Mouse (Mus musculus) CD4-positive, CD25-positive, alpha-beta regulatory T cell, adult 4 months (primary cell): ENCODE data around the gene Ap4m1. TPM values are rescaled to one million over a fixed set of nuclear protein-coding genes. Genes with fewer than 3 reads are reported as not detected.
"Not testable (repeated sequence)": the region's sequence is repeated elsewhere in the genome, so short reads cannot be mapped to it uniquely, and the experiment has no call there.

Experiments used
- ATAC-seq: one replicate; pipeline ENCODE4 v1.8.0; 2017
- polyA plus RNA-seq, 2 experiments: library from polyadenylated mRNA; unstranded; fragments of 100-300 nt; shearing (Covaris generic); gene quantifications; one replicate each; pipeline ENCODE4 v1.2.1; 2017

The Ap4m1 gene
- polyA plus RNA-seq, 2 experiments from 2014 or later: 5.3 to 6.1 TPM

GRCm38 (mm10) chr5:138195463-138195862 lies 23.7 kb downstream of the Ap4m1 start:
- ATAC-seq: no peak

- no peak for ATAC-seq
Observed at GRCm38 (mm10) chr5:138199576-138199975, 27.8 kb downstream of the Ap4m1 start.

- no peak for ATAC-seq
Observed at GRCm38 (mm10) chr5:138202086-138202485, 30.3 kb downstream of the Ap4m1 start.

GRCm38 (mm10) chr5:138207253-138207652 lies 35.5 kb downstream of the Ap4m1 start:
- ATAC-seq: no peak

GRCm38 (mm10) chr5:138207873-138208272 lies 36.1 kb downstream of the Ap4m1 start:
- no peak for ATAC-seq

- ATAC-seq: not testable (repeated sequence)
Observed at GRCm38 (mm10) chr5:138216632-138217031, 44.8 kb downstream of the Ap4m1 start.

GRCm38 (mm10) chr5:138219864-138220263 lies 48.1 kb downstream of the Ap4m1 start:
- no peak for ATAC-seq

- no peak for ATAC-seq
Observed at GRCm38 (mm10) chr5:138222111-138222510, 50.3 kb downstream of the Ap4m1 start.

GRCm38 (mm10) chr5:138223287-138223686 lies 51.5 kb downstream of the Ap4m1 start:
- ATAC-seq: no peak

- no peak for ATAC-seq
Observed at GRCm38 (mm10) chr5:138225700-138226099, 53.9 kb downstream of the Ap4m1 start, which contains the start of gene Nxpe5. Gene Nxpe5 (plus strand): TSS chr5:138225898.

- ATAC-seq: no peak
Observed at GRCm38 (mm10) chr5:138226491-138226890, 54.7 kb downstream of the Ap4m1 start.

GRCm38 (mm10) chr5:138227367-138227766 lies 55.6 kb downstream of the Ap4m1 start:
- no peak for ATAC-seq

GRCm38 (mm10) chr5:138228026-138228425 lies 56.2 kb downstream of the Ap4m1 start:
- ATAC-seq: no peak

GRCm38 (mm10) chr5:138229511-138229910 lies 57.7 kb downstream of the Ap4m1 start:
- ATAC-seq: no peak

Other genes starting within 250 kb of the Ap4m1 start
- under 1 TPM in 1 of 2 experiments, not detected in 1; 0.08 TPM for gene Gjc3, start 208.9 kb upstream of the Ap4m1 start, polyA plus RNA-seq
- gene Azgp1, start 190.5 kb upstream of the Ap4m1 start, polyA plus RNA-seq: not detected
- gene Smok3a, start 150.7 kb upstream of the Ap4m1 start, polyA plus RNA-seq: not detected
- gene Smok3b, start 150.6 kb upstream of the Ap4m1 start, polyA plus RNA-seq: not detected
- not detected for gene Smok3c, start 118.8 kb upstream of the Ap4m1 start, polyA plus RNA-seq
- 10 to 100 TPM in 1 of 2 experiments, 1 to 10 TPM in 1; 9.2 to 13.0 TPM for gene Zkscan1, start 86.9 kb upstream of the Ap4m1 start, polyA plus RNA-seq
- gene Zscan21, start 55.1 kb upstream of the Ap4m1 start, polyA plus RNA-seq: 10 to 100 TPM; 22.8 TPM
- gene Zfp113, start 16.3 kb upstream of the Ap4m1 start, polyA plus RNA-seq: 10 to 100 TPM; 10.6 to 20.3 TPM
- gene Cops6, start 10.9 kb upstream of the Ap4m1 start, polyA plus RNA-seq: 100 to 1,000 TPM; 184 to 231 TPM
- gene Mcm7, start 420 bp downstream of the Ap4m1 start, polyA plus RNA-seq: 10 to 100 TPM; 47.6 to 74.5 TPM
- gene Taf6, start 15.4 kb downstream of the Ap4m1 start, polyA plus RNA-seq: 10 to 100 TPM; 60.5 to 73.4 TPM
- 10 to 100 TPM; 42.2 to 61.8 TPM for gene Cnpy4, start 15.5 kb downstream of the Ap4m1 start, polyA plus RNA-seq
- not detected for gene Mblac1, start 22.3 kb downstream of the Ap4m1 start, polyA plus RNA-seq
- under 1 TPM in 1 of 2 experiments, not detected in 1; 0.31 TPM for gene Nxpe5, start 53.9 kb downstream of the Ap4m1 start, polyA plus RNA-seq
- 100 to 1,000 TPM; 111 to 120 TPM for gene Lamtor4, start 83.5 kb downstream of the Ap4m1 start, polyA plus RNA-seq
- 1 to 10 TPM; 2.7 to 4.4 TPM for gene BC037034, start 92.0 kb downstream of the Ap4m1 start, polyA plus RNA-seq
- gene Gal3st4, start 100.8 kb downstream of the Ap4m1 start, polyA plus RNA-seq: under 1 TPM in 1 of 2 experiments, not detected in 1; 0.77 TPM
- not detected for gene Gm43720, start 108.0 kb downstream of the Ap4m1 start, polyA plus RNA-seq
- gene Gpc2, start 108.0 kb downstream of the Ap4m1 start, polyA plus RNA-seq: under 1 TPM; 0.19 to 0.96 TPM
- under 1 TPM in 1 of 2 experiments, not detected in 1; 0.70 TPM for gene Stag3, start 108.2 kb downstream of the Ap4m1 start, polyA plus RNA-seq
- 10 to 100 TPM; 12.0 to 12.9 TPM for gene Pvrig, start 170.0 kb downstream of the Ap4m1 start, polyA plus RNA-seq